Mouse (Mus musculus) mature B cell (primary cell): Measurements from ENCODE around the gene Rpia.

Experiments used
- in situ Hi-C: fragments of 300-500 bp; cut with MboI; formaldehyde crosslinking; loops from 2 replicates; pipeline ENCODE4 v1.14.3; 2019

The Rpia gene

DNA sequence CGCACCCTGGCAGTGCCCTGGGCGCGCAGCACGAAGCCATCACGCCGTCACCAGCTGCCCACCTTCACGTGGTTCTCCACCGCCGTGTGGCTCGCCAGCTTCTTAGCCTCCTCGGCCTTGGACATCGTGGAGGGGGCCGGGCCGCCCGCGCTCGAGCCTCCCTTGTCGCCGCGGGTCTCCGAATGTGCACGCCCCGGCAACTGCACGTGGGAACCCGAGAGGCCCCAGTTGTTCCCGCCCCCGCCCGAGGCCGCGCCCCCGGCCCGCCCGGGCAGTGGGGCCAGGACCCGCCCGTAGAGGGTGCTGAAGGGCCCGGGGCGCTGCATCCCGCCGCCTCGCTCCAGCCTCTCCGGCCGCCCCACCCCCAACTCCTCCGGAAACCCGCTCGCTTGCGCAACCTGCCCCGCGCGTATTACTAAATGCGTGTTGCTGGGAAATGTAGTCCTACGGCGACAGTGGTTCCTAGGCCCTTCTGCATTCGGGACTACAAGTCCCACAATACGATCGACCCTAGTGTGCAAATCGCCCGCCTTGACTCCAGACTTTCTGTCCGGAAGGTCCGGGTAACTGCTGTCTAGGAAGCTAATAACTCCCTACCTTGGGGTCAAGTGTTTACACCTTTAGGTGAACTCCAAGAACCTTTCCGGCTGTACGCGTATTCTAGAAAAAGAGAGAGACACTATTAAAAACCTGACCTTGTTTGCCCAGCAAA, at the start of gene Rpia:
Rpia (minus strand) TSS at position 409 of the 712 bp plus-strand sequence.
- in situ Hi-C loops = no loop called here

DNA sequence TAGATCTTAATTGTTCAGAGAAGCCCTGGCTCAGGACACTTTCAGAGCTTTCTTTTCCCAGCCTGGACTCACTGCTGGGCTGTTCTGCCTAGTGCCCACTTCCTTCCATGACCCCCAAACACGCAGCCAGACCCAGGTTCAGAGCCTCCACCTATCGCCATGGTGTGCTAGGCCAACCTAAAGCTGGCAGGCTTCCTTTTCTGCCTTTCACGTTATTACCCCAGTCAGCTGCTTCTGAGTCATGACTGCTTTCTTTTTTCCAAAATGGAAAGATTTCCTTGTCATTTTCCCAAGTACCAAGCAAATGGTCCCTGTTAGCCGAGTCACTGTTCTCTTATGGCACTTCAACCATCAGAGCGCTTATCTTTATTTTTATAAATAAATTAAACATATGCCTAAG, 48.2 kb upstream of the Rpia start:
- in situ Hi-C loops = no loop called here

DNA sequence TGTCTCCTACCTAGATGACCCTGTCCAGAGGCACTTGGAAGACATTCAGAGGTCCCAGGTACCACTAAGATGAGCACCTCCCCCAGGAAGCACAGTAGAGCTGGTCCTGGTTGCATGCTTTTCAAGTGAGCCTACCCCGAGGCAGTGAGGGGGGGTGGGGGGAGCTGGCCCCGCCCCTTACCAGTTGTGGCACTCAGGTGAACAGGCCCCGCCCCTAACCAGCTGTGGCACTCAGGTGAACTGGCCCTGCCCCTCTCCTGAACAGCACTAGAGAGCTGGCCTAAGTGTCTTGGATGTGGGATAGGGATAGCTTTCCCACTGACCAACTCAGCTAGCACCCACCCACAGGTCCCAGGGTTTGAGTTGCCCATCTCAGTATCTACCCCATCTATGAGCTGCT, 46.5 kb upstream of the Rpia start:
- in situ Hi-C loops = no loop called here

DNA sequence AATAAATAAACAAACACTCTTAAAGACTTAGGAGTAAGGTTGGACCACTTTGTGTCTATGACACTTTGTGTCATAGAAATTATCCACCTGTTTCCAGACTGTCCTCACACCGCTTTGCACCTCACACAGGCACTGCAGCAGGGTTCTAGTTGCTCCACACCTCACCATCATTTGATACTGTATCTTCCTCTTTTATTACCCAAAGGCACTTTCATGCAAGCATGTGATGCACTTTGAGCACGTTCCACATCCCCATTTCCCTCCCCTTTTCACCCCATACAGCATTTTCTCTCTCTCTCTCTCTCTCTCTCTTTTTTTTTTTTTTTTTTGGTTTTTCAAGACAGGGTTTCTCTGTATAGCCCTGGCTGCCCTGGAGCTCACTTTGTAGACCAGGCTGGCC, 45.3 kb upstream of the Rpia start:
- in situ Hi-C loops = no loop called here

DNA sequence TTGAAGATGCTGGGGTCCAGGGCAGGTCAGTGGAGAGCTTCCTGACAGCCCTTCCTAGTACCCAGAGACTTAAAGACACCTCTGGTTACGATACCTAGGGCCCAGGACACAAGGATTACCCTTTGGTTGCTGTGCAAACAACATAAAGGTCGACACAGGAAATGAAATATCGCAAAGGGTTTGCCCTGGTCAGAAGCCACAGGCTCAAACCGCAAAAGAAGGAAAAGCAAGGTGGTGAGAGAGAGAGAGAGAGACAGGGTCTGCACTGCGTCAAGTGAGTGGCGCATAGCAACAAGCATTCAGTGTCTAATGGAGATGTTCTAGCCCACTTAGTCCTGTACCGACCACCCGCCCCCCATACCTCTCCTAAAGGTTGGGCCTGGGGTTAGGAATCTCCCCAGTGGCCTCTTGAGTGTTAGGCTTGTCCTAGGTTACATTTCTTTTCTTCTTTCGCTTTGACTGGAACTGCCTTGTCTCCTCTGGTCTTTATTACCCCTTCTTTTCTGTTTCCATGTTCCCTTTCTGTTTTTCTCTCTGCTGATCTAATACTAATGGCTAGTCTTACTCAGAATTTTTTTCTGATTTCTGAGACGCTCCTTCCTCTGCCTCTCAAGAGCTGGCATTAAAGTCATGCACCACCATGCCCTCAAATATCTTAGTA, 39.3 kb upstream of the Rpia start:
- in situ Hi-C loops = no loop called here

DNA sequence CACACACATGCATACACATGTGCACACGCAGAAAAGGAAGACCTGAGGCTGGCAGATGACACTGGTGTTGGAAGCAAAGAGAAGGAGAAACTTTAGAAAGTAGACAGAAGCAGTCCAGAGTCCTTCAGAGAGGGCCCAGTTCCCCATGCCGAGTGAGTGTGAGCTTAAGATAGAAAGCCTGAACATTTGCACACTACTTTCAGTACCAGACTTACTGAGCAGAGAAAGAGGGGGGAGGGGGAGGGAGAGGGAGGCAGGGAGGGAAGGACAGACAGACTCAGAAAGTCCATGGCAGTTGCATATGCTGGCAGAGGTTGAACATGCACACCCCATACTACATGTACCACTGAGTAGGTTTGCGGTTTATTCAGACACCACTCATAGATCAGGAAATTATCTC, 38.5 kb upstream of the Rpia start:
- in situ Hi-C loops = no loop called here

DNA sequence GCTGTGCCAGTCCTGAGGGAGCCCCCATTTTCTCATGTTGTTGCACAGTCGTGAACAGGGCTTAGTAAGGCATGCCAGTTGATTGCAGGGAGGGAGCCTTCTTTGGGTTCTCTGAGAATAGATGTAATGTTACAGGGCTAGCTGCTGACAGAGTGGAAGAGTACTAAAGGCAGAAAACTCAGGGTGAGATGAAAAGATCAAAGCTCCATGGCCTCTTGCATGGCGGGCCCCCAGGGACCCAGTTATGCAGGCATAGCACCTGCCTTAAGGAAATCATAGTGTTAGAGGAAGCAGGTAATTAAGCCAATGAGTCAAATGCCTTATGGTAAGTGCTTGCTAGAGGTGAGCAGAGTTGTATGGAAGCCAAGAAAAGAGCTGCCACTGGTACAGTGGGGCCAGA, 37.4 kb upstream of the Rpia start:
- in situ Hi-C loops = no loop called here

DNA sequence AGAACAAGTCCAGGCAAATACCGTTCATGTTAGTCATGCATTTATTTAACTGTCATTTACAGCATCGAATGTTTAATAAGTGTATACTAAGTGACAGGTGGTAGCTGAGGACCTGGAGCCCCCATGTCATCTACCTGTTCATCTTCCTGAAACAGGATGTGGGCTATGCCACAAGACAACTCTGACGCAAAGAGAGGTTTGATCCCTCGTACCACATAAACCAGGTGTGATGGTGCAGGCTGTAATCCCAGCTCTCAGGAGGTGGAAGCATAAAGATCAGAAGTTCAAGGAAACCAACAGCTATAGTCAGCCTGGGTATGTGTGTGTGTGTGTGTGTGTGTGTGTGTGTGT, 32.9 kb upstream of the Rpia start:
- in situ Hi-C loops = loop anchor here (25.0 kb wide), 1 partner anchor 312 kb away; the partner anchor contains the start of gene Thnsl2

DNA sequence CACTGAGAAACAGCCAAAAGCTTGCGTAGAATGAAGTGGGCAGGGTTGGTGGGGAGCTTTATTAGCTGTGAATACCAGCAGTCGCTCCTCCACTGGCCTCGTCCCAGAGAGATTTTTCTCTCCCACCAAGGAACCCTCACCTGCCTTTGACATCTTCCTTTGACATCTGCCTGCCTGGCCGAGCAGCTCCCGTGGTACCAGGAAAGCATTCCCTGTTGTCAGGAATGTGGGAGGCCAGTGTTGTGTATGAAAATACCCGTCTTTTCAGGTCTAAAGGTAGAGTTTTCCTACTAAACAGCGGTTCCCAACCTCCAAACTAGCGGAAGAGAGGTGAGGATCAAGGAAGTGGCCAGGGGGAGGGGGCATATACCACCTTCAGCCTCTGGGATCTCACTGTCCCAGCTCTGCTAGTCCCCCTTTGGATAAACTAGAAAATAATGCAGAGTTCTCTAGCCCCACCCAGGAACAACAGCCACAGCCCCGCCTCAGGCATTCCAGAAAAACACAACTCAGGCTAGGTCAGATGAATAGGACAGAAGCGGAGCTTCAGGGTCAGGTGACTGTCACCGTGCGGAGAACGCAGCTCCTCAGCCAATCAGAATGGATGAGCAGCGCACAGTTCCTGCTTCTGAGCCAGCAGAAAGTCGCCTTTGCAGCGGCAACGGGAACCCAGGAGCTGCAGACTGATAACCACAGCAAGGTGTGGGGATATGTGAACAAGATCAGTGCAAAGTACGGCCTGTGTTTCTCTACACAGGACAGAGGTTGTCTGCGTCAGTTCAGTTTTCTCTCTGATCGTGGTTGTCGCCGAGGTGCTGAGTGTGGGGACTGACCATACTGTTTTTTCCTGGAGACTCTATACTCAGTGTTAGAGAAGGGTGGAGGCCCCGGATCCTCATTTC, 32.3 kb upstream of the Rpia start:
- in situ Hi-C loops = loop anchor here (25.0 kb wide), 1 partner anchor 313 kb away; the partner anchor contains the start of gene Thnsl2

DNA sequence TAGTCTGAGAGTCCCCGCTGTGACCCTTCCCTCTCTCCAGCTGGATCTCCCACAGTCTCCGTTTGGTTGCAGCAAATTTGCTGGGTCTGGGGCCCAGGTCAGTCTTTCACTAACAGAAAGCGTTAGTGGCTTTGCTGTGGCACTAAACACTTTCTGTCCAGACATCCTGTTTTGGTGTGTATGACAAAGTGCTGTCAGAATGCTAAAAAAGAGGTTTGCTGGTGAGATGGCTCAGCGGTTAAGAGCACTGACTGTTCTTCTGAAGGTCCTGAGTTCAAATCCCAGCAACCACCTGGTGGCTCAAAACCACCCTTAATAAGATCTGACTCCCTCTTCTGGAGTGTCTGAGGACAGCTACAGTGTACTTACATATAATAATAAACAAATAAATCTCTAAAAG, 31.2 kb upstream of the Rpia start:
- in situ Hi-C loops = loop anchor here (25.0 kb wide), 1 partner anchor 314 kb away; the partner anchor contains the start of gene Thnsl2

DNA sequence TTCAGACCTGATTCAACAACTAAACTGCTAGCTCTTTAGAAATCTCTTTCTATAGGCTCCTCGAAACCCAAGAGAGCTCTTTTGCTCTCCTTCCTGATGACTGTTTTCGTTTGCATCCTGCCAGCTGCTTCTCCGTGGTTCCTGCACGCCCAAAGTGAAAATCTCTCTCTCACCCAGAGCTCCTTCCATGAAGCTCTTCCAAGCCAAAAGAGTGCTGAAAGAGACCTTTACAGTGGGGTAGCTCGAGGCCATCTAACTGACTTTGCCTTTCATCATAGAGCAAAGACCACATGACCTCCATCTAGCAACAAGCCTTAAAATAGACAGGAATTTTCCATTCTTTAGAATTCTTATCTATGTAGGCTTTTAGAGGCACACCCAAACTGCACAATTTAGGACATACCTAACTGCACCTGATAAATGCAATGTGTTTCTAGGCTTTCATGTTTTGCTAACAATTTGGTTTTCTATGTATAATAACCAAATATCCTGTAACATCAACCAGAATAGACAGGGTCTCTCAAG, 30.4 kb upstream of the Rpia start:
- in situ Hi-C loops = loop anchor here (25.0 kb wide), 1 partner anchor 315 kb away; the partner anchor contains the start of gene Thnsl2

DNA sequence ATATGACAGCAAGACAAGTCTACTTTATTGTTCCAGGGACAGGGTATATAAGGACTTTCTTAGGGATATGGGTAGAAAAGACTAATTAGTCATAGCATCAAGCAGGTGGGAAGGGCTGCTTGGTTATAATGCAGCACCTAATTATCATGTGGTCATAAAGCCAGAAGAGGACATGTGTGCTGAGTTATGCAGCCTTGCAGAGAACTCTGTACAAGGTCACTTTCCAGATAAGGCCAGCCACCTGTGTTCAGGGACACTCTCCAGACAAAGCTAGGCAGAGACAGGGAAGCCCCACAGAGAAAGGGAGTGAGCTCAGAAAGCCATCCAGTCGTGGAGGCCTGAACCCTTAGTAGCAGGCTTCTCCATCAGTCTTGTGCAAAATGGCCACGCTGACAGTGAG, 29.5 kb upstream of the Rpia start:
- in situ Hi-C loops = loop anchor here (25.0 kb wide), 1 partner anchor 316 kb away; the partner anchor contains the start of gene Thnsl2

DNA sequence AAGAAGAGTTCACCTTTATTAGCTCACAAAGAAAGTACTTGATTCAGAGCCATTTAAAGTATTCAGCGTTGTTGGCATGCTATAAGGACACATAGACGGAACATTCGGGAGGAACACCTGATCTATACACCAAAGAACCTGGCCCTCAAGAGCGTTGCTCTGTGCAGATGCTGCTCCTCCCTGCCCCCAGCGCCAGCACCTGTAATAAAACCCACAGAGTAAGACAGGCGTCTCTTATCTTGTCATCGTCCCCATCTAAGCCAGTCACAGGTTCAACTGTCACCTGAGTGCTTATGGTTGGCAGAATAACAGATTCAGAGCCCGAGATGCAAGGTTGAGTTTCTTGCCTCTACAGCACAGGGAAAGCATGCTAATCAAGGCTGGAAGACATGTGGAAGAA, 23.4 kb upstream of the Rpia start:
- in situ Hi-C loops = loop anchor here (25.0 kb wide), 1 partner anchor 322 kb away; the partner anchor contains the start of gene Thnsl2

DNA sequence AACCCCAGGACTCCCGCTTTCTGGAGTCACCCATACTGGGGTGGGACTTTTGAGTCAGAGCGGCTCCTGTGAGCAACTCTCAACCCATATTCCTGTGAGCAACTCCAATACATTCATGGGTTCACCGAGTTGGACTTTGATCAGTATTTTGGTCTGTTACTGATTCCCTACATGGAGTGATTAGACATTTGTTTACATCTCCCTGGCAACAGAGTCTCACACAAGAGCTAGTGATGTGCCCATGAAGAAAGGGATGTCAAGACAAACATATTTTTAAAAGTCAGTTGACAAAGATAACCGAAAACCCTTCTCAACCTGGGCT, 22.6 kb upstream of the Rpia start:
- in situ Hi-C loops = loop anchor here (5.0 to 25.0 kb wide), 2 partner anchors 63 to 323 kb away; partner anchors contain the start of gene Thnsl2

DNA sequence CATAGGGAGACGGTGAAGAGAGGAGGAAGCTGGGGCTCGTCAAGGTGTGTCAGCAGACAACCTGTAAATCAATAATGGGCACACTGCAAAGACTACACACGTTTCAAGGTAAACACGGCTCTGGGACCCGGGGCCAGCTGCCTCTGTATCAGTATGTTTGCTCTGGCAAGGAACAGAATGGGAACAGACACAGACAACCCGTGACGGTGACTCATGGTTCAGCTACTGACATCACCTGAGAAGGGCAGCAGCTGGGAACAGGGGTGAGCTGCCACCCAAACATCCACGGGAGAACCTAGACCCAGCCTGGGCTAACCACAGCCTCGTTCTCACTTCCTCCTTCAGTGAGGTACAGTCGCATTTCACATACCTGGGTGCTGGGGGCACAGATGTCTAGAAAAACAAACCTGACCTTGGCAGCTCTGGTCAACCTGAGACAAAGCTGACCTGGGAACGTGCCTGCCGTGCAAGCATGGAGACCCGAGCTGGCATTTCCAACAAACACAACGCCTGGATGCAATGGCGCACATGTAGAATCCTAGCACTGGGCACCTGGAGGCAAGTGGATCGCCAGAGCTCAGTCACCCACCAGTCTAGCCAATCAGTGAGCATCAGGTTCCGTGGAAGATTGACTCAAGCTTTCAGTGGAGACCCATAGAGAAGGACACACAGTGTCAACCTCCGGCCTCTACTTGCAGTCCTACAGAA, 22.0 kb upstream of the Rpia start:
- in situ Hi-C loops = loop anchor here (5.0 to 25.0 kb wide), 2 partner anchors 63 to 323 kb away; partner anchors contain the start of gene Thnsl2

DNA sequence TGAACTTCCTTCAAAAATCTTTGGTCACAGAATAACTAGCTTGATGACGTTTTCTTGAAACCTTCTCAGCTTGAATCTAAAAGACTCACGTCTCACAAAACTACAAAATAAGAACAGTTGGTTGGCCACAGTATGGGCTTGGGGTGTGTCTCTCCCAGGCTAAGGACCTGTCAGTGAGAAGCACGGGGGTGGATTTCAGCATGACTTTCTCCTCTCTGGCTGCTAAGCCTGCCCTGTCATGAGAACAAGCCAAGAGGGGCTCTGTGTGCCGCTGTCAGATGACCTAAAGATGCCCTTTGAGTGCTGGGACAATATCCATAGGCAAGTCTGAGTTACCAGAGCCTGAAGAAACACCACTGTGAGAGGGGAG, 20.5 kb upstream of the Rpia start:
- in situ Hi-C loops = loop anchor here (5.0 to 25.0 kb wide), 2 partner anchors 65 to 325 kb away; partner anchors contain the start of gene Thnsl2

DNA sequence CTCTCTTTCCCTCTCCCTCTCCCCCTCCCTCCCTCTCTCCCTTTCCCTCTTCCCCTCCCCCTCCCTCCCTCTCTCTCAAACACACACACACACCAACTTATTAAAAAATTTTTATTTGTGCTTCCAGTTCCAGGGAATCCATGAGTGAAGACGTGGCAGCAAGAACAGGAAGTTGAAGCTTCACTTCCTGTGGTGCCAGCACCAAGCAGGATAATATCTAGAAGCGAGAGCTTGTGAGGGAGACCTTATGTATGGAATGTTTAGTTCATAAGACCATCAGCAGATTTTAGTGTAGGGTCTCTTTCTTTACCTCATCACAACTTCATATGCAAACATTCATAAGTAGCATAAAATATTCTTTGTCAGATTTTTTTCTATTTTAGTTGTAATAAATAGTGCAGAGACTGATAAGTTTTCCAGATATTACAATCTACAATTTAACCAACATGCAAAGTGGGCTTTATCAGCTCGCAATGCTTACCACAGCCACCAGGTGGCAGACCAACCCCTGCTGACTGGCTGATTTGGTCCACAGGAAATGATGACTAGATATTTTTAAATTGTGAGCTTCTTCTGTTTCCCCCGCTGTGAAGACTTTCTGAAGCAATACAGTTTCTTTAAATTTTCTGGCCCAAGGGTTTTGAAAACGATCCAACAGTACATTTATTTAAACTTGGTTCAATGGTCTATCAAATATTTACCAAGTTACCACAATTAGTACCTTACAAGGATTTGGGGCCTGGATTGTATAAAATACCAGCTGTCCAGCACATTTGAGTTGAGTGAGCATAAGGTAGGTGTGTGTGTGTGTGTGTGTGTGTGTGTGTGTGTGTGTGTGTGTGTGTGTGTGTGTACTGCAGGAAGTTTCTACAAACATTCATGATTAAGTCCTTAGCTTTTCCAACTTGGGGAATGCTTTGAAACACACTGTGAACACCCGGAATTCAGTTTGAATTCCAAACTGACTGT, 19.8 kb upstream of the Rpia start:
- in situ Hi-C loops = loop anchor here (5.0 to 25.0 kb wide), 2 partner anchors 65 to 325 kb away; partner anchors contain the start of gene Thnsl2

DNA sequence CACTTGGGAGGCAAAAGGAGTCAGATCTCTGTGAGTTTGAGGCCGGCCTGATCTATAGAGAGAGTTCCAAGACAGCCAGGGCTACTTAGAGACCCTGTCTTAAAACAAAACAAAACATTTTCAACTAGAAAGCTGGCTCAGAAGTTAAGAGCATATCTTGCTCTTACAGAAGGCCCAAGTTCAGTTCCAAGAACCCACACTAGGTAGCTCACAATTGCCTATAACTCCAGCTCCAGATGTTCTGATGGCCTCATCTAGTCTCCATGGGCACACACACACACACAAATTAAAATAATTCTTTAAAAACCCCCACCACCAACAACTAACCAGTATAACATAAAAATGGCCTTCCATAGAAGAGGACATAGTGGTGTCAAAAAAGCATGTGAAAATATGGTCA, 18.5 kb upstream of the Rpia start:
- in situ Hi-C loops = loop anchor here (5.0 to 25.0 kb wide), 2 partner anchors 67 to 327 kb away; partner anchors contain the start of gene Thnsl2

DNA sequence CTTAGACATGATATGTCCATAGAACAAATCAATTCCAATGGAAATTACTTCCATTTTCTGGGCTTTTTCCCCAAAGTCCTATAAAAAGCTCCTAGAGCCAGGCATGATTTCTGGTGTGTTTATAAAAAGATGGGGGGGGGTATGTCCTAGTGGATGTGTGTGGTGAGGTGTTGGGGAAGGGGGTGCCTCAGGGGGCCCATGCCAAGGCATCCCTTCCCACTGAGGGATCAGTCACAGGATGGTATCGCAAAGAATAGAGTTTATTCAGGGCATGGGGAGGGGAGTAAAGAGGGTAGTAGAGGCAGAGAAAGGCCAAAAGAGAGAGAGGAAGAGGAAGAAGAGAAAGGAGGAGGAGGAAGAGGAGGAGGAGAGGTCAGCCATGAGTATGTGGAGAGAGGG, 14.5 kb upstream of the Rpia start:
- in situ Hi-C loops = loop anchor here (25.0 kb wide), 1 partner anchor 331 kb away; the partner anchor contains the start of gene Thnsl2
